Mouse (Mus musculus) liver, embryonic 14.5 days (tissue): ENCODE measurements at regions not wholly inside any gene's neighbourhood (a gene's known extent, or its start where the extent isn't known, plus 50 kb on each side); places are given as distances from the start of the nearest gene placed in this dataset.

ENCODE experiments used
- ATAC-seq: fragments of 200-750 bp; cut with Nextera tagmentation; 2 replicates; pipeline ENCODE4 v1.8.0; 2017; ENCODE audit warnings: moderate number of reproducible peaks, mild to moderate bottlenecking, moderate library complexity; ENCODE audit not compliant: insufficient read depth
- DNase-seq, 3 experiments: peaks; one replicate each; pipeline ENCODE4 v3.0.0-alpha.2; 2012 to 2013; ENCODE audit warnings: low read depth in 3 of 3, low spot score in 3 of 3
- H3K27ac ChIP-seq: fragments of 300-500 bp; sonication (generic); 2 replicates; pipeline ENCODE4 v1.5.1; 2014; ENCODE audit warnings: moderate library complexity, mild to moderate bottlenecking, control low read depth, inconsistent platforms
- H3K27me3 ChIP-seq: fragments of 300-500 bp; sonication (generic); 2 replicates; pipeline ENCODE4 v1.6.1; 2014; ENCODE audit warnings: mild to moderate bottlenecking, low read length, moderate library complexity; ENCODE audit not compliant: control insufficient read depth, insufficient read depth
- H3K36me3 ChIP-seq: fragments of 300-500 bp; sonication (generic); replicated peaks from 2 replicates; pipeline ENCODE4 v1.6.1; 2014; ENCODE audit warnings: low read depth; ENCODE audit not compliant: control insufficient read depth, insufficient read depth
- H3K4me1 ChIP-seq, 2 experiments: fragments of 200-500 bp in 1 of 2; fragments of 300-500 bp in 1 of 2; sonication (generic) in 1 of 2; replicated peaks; 2 replicates each; pipeline ENCODE4 v1.6.1; 2012 to 2014; ENCODE audit warnings: antibody characterized with exemption in 1 of 2, inconsistent platforms in 1 of 2, low read length in 1 of 2; ENCODE audit not compliant: control insufficient read depth in 2 of 2, insufficient read depth in 2 of 2
- H3K4me2 ChIP-seq: fragments of 300-500 bp; sonication (generic); 2 replicates; pipeline ENCODE4 v1.6.1; 2014; ENCODE audit warnings: low read depth, mild to moderate bottlenecking, control low read depth, moderate library complexity
- H3K4me3 ChIP-seq, 2 experiments: fragments of 200-500 bp in 1 of 2; fragments of 300-500 bp in 1 of 2; sonication (generic) in 1 of 2; 2 replicates each; pipeline ENCODE4 v1.5.1; 2012 to 2014; ENCODE audit warnings: low read depth in 2 of 2, low read length in 2 of 2, mild to moderate bottlenecking in 2 of 2, control low read depth in 1 of 2, inconsistent platforms in 1 of 2, moderate library complexity in 1 of 2; ENCODE audit not compliant: insufficient read depth in 1 of 2
- H3K9ac ChIP-seq: fragments of 300-500 bp; sonication (generic); replicated peaks from 2 replicates; pipeline ENCODE4 v1.6.1; 2014; ENCODE audit warnings: mild to moderate bottlenecking, control low read depth, moderate library complexity
- H3K9me3 ChIP-seq: fragments of 300-500 bp; sonication (generic); 2 replicates; pipeline ENCODE4 v1.6.1; 2016; ENCODE audit warnings: low read length, mixed read lengths; ENCODE audit not compliant: control insufficient read depth
- CTCF ChIP-seq: IDR thresholded peaks from 2 replicates; pipeline ENCODE4 v1.5.1; 2016; ENCODE audit warnings: antibody characterized with exemption, low read depth, control low read depth
- EP300 ChIP-seq: IDR thresholded peaks from 2 replicates; pipeline ENCODE4 v1.6.1; 2016; ENCODE audit warnings: antibody characterized with exemption, low read depth
- WGBS: fragments of 180-500 bp; shearing (Covaris S2); extraction: QIAGEN DNeasy Blood & Tissue Kit; methylation state at CpG from one replicate; pipeline ENCODE4 v1.1.7; 2014; ENCODE audit not compliant: insufficient replicate concordance; 5-methylcytosine and 5-hydroxymethylcytosine counted together

DNA sequence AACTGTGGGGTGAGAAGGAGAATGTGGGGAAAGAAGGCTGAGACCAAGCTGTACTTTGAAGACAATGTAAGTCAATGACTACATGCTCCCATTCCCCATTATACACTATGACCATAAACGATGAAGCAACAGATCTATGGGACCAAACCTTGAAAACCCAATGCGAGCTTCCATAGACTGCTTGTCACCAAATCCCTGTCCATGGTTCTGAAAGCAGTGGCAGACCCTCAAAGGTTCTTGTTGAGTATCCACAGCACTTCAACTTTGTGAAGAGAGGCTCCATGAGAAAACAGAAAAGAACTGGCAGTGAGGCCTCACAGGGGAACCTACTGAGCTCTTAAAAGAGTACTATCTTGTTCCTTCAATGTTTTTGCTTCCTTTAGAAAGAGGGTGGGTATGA is 326.2 kb upstream of the Emcn start:
- no peak for TF ChIP-seq CTCF
- TF ChIP-seq EP300, result no peak
- DNase-seq (peak; percentile 1 to 7 (median 1)), ATAC-seq (no peak)
- Histone ChIP-seq H3K9me3 (no peaks in the 10 kb centered on the region), H3K27ac (no peak overlapping the region), H3K4me2 (no peak overlapping the region), H3K4me1 (no peaks in the 10 kb centered on the region), H3K4me3 (no peak overlapping the region), H3K9ac (no peak overlapping the region), H3K27me3 (no peaks in the 10 kb centered on the region), H3K36me3 (no peaks in the 10 kb centered on the region)
- WGBS, result 64% methylated on average over 2 of the region's 2 CpGs

DNA sequence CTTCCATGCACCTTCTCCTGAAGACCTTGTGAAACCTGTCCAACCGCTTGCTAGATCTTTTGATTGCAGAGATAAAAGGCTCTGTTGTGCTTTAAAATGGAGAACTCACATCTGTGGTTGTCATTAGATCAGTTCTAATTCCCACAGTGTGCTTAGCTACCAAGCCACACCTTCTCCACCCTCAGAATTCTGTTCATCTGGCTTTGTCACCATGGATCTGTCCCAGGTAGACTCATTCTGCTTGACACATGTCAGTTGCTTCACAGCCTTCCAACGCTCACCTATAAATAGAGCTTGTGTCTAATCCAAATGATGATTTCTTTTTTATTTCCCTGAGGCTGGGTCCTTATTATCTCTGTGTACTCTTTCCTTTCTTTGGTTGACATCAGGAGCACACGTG is 325.7 kb upstream of the Emcn start:
- Histone ChIP-seq H3K9me3 (no peaks in the 10 kb centered on the region), H3K4me2 (no peak overlapping the region), H3K9ac (no peak overlapping the region), H3K36me3 (no peaks in the 10 kb centered on the region), H3K4me1 (no peaks in the 10 kb centered on the region), H3K27me3 (no peaks in the 10 kb centered on the region), H3K27ac (no peak overlapping the region), H3K4me3 (no peak overlapping the region)
- DNase-seq, result no peak
- ATAC-seq, result no peak
- WGBS, result 54% methylated on average over 3 of the region's 3 CpGs
- TF ChIP-seq EP300 (no peak), CTCF (no peak)

DNA sequence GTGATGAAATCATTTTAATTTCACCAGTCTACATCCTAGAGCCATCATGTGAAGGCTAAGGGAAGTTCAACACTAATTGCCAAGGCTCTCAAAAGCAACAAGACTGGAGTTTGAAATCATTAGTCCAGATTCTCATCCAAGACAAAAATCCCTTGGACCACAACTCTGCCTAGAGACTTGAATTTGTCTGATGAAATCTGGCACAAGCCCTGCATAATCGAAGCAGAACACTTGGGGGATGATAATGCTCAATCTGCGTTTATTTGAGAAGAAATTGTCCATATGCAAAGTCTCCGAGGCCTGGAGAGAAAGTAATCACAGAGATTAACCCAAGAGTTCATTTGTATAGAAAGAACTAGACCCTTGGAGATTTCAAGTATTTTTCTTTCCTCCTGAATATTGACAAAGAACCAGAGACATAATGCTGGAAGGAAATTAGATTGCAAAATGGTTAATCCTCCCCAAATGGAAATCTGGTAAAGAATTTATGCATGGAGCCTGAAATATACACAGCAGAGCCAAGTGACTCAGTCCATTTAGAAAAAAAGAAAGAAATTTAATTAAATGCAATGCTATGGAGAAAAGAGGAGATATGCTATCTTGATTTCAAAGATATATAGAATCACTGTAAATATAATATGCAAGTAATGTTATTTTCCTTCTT is 320.8 kb upstream of the Emcn start:
- Histone ChIP-seq H3K9me3 (no peaks in the 10 kb centered on the region), H3K27ac (no peak overlapping the region), H3K4me3 (no peak overlapping the region), H3K4me2 (no peak overlapping the region), H3K4me1 (no peaks in the 10 kb centered on the region), H3K27me3 (no peaks in the 10 kb centered on the region), H3K36me3 (no peaks in the 10 kb centered on the region), H3K9ac (no peak overlapping the region)
- no peak for ATAC-seq
- WGBS, result 41% methylated on average over 3 of the region's 3 CpGs
- no peak for TF ChIP-seq EP300
- TF ChIP-seq CTCF, result no peak
- DNase-seq, result no peak

DNA sequence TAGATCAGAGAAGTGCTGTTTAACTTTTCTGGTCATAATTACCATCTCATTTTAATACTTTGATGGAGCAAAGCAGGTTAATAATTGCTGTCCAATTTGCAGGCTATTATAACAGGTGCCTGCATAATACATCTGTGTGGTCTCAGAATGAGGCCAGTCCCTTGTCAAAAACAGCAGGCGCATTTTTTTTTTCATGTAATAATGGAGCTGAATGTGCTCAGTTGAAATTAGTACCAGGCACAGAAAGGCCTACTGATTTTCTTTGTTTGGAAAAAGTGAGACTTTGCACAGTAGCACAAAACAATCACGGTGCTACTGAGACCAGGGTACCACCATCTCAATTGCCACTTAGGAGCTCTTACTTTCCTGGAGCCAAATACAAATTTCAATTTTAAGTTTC is 311.3 kb upstream of the Emcn start:
- Histone ChIP-seq H3K36me3 (no peaks in the 10 kb centered on the region), H3K27ac (no peak overlapping the region), H3K9me3 (no peaks in the 10 kb centered on the region), H3K27me3 (no peaks in the 10 kb centered on the region), H3K4me3 (no peak overlapping the region), H3K4me1 (no peaks in the 10 kb centered on the region), H3K4me2 (no peak overlapping the region), H3K9ac (no peak overlapping the region)
- WGBS, result 52% methylated on average over 2 of the region's 2 CpGs
- DNase-seq (no peak), ATAC-seq (no peak)
- TF ChIP-seq CTCF (no peak), EP300 (no peak)

DNA sequence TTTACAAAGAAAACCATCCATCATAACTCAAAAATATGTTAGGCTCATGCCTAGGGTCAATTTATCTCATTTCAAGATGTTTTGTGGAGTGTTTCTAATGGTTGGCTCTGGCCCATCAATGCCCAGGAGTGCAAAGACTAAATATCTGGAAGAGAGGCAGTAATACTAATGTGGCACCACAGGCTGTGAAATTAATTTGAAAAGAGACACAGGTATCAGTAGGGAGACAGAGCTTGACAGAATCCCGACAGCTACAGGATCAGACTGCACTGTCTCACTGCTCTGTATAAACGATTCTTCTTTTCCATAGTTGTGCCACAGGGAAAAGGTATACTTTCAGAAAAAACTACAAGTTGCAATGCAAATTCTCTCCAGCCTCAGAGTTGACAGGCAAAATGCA is 308.1 kb upstream of the Emcn start:
- ATAC-seq, result no peak
- H3K4me2 ChIP-seq, result no peak overlapping the region
- no peaks in the 10 kb centered on the region for H3K36me3 ChIP-seq
- no peak overlapping the region for H3K27ac ChIP-seq
- H3K9ac ChIP-seq, result no peak overlapping the region
- no peaks in the 10 kb centered on the region for H3K4me1 ChIP-seq
- no peaks in the 10 kb centered on the region for H3K27me3 ChIP-seq
- 56% methylated on average over 2 of the region's 2 CpGs for WGBS
- no peaks in the 10 kb centered on the region for H3K9me3 ChIP-seq
- DNase-seq, result no peak
- TF ChIP-seq EP300 (no peak), CTCF (no peak)
- H3K4me3 ChIP-seq, result no peak overlapping the region
